Mouse (Mus musculus) MEL (cell line): ENCODE measurements around the gene Hmx2.

Experiments
- CTCF ChIP-seq, 3 experiments: IDR thresholded peaks in 2 of 3; conservative IDR thresholded peaks in 1 of 3; 2 replicates each; pipeline ENCODE4 v1.5.1; 2011 to 2012; ENCODE audit warnings: low read length in 3 of 3, low read depth in 2 of 3, mild to moderate bottlenecking in 2 of 3, improper control_type of control experiment in 1 of 3, inconsistent platforms in 1 of 3, mixed read lengths in 1 of 3, moderate library complexity in 1 of 3; ENCODE audit not compliant: control insufficient read depth in 1 of 3, insufficient read depth in 1 of 3, poor library complexity in 1 of 3, severe bottlenecking in 1 of 3
- E2F4 ChIP-seq: IDR thresholded peaks from 2 replicates; pipeline ENCODE4 v1.6.1; 2011; ENCODE audit warnings: low read depth, low read length, improper control_type of control experiment, borderline replicate concordance
- GABPA ChIP-seq: IDR thresholded peaks from 2 replicates; pipeline ENCODE4 v1.6.1; 2012; ENCODE audit warnings: low read depth, mild to moderate bottlenecking, inconsistent platforms, low read length, improper control_type of control experiment, moderate library complexity
- GATA1 ChIP-seq: IDR thresholded peaks from 2 replicates; pipeline ENCODE4 v1.6.1; 2011; ENCODE audit warnings: low read depth, low read length, improper control_type of control experiment
- JUND ChIP-seq: IDR thresholded peaks from 2 replicates; pipeline ENCODE4 v1.6.1; 2011; ENCODE audit warnings: low read depth, mild to moderate bottlenecking, improper control_type of control experiment, low read length
- MAZ ChIP-seq: IDR thresholded peaks from 2 replicates; pipeline ENCODE4 v1.6.1; 2012; ENCODE audit warnings: low read depth, mild to moderate bottlenecking, inconsistent platforms, low read length, improper control_type of control experiment
- POLR2A ChIP-seq, 2 experiments: IDR thresholded peaks; 2 replicates each; pipeline ENCODE4 v1.6.1; 2011 to 2012; ENCODE audit warnings: low read length in 2 of 2, mild to moderate bottlenecking in 2 of 2, control low read depth in 1 of 2, improper control_type of control experiment in 1 of 2, low read depth in 1 of 2, moderate library complexity in 1 of 2; ENCODE audit not compliant: control insufficient read depth in 1 of 2, insufficient read depth in 1 of 2, poor library complexity in 1 of 2
- POLR2AphosphoS2 ChIP-seq: IDR thresholded peaks from 2 replicates; pipeline ENCODE4 v1.6.1; 2011; ENCODE audit warnings: low read length, improper control_type of control experiment
- RCOR1 ChIP-seq: IDR thresholded peaks from 2 replicates; pipeline ENCODE4 v1.6.1; 2012; ENCODE audit warnings: low read depth, mild to moderate bottlenecking, inconsistent platforms, low read length, improper control_type of control experiment
- SMC3 ChIP-seq: IDR thresholded peaks from 2 replicates; pipeline ENCODE4 v1.6.1; 2011; ENCODE audit warnings: low read depth, low read length, improper control_type of control experiment
- TCF12 ChIP-seq: IDR thresholded peaks from 2 replicates; pipeline ENCODE4 v1.6.1; 2014; ENCODE audit warnings: low read depth, mild to moderate bottlenecking, inconsistent platforms, low read length, improper control_type of control experiment, moderate library complexity
- ZKSCAN1 ChIP-seq: IDR thresholded peaks from 2 replicates; pipeline ENCODE4 v1.6.1; 2012; ENCODE audit warnings: low read depth, mild to moderate bottlenecking, inconsistent platforms, low read length, improper control_type of control experiment, moderate library complexity
- ZNF384 ChIP-seq: IDR thresholded peaks from 2 replicates; pipeline ENCODE4 v1.6.1; 2012; ENCODE audit warnings: low read depth, mild to moderate bottlenecking, inconsistent platforms, low read length, improper control_type of control experiment

GRCm38 (mm10) chr7:131545701-131546385 lies 2.7 kb upstream of the Hmx2 start:
- TF ChIP-seq ZKSCAN1 (no peak), SMC3 (no peak), POLR2A (IDR thresholded peaks at IDR 0.05; ENCODE audit: control insufficient read depth in 1 of 2, insufficient read depth in 1 of 2, low read depth in 1 of 2, low read length in 2 of 2, poor library complexity in 1 of 2) (no peak), POLR2AphosphoS2 (no peak), ZNF384 (no peak), JUND (no peak), RCOR1 (no peak), MAZ (no peak), TCF12 (no peak), GATA1 (no peak), CTCF (IDR thresholded peaks at IDR 0.05 in 2 of 3, conservative IDR thresholded peaks at IDR 0.05 in 1 of 3; ENCODE audit: control insufficient read depth in 1 of 3, insufficient read depth in 1 of 3, low read depth in 2 of 3, low read length in 3 of 3, poor library complexity in 1 of 3, severe bottlenecking in 1 of 3) (no peak), GABPA (no peak), E2F4 (no peak)
